Mouse (Mus musculus) myocyte (in vitro differentiated cells): ENCODE results near the gene Nfasc.

Source experiments
- MAX ChIP-seq: IDR thresholded peaks from one replicate; pipeline ENCODE4 v1.6.1; 2011; ENCODE audit warnings: low read depth, mild to moderate bottlenecking, control low read depth
- USF1 ChIP-seq: IDR thresholded peaks from one replicate; pipeline ENCODE4 v1.6.1; 2011; ENCODE audit warnings: low read depth, mild to moderate bottlenecking, control low read depth, moderate library complexity

DNA sequence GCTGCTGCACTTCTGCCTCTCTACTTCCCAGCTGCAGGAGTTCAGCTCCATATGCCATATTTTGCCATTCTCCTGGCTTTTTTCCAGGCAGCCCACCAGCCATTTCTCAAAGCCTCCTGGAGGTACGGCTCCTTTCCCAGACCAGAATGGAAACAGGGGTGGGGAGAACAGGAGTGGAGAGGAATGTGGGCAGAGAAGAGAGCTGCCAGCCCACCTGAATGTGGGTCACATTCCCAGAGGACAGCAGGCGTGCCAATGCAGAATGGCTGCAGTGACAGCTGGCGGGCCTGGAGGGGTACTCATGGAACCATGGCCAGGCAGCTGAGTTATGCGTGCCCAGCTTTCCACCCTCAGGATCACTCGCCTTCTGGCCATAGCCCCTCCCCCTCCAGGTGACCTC, 32.2 kb downstream of the Nfasc start:
- TF ChIP-seq USF1: no peak
- TF ChIP-seq MAX: no peak
